Mouse (Mus musculus) mesoderm, embryonic 11.5 days (tissue): ENCODE measurements at regions not wholly inside any gene's neighbourhood (a gene's known extent, or its start where the extent isn't known, plus 50 kb on each side); places are given as distances from the start of the nearest gene placed in this dataset.
"Not testable (repeated sequence)": the region's sequence is repeated elsewhere in the genome, so short reads cannot be mapped to it uniquely, and the experiment has no call there.

Experiments
- DNase-seq: peaks from one replicate; pipeline ENCODE4 v3.0.0-alpha.2; 2012; ENCODE audit warnings: low read depth, low spot score

GRCm38 (mm10) chr8:37048912-37049692, 55.7 kb downstream of the AI429214 start:
- DNase-seq = no peak

DNA sequence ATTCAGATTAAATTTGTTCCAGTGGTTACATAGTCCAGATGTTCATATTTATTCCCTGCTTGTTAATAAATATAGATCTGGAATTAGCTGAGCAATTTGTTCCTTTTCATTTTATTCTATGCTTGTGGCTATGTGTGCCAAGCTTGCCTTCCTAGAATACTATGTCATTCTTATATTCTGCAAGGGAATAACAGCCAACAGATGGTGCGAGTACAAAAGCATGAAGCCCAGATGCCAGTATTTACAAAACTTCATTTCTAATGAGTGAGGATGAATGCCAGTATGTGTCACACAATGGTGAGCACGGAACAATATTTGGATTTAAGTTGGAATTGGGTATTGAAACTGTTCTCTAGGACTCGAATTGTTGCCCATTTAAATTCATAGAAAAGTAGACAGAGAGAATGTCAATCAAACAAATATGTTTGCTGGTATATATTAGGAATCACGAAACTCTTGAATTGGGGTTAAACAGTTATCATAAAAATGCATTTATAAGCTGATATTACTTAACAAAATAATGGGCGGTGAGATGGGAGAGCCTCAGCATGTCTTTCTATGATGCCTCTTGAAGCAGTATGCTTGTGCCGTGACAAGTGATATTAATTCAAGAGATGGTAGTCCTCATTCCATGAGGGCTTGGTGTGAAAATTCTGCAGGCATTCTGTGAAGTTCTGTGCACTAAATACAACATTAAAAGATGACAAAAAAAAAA, 56.7 kb downstream of the AI429214 start:
- DNase-seq = no peak

GRCm38 (mm10) chr8:37050684-37051028, 57.3 kb downstream of the AI429214 start:
- peak; percentile 56 for DNase-seq

DNA sequence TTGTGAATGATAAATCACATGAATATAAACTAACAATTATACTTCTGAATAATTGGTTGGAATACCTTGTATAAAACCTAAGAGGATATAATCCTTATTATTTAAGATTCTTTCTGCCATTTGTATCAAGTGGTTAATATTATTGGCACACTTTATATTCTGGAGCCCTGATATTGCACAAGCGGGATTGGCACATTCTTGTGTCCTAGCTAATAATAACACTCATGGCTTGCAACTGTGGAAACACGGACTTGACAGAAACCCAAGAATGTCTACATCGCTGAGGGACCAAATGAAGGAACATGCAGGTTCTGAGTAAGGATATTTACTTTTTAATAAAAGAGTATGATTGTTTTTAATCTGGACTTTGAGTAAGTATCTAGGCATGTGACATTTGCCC, 63.0 kb downstream of the AI429214 start:
- DNase-seq = no peak

GRCm38 (mm10) chr8:37058390-37058789, 65.0 kb downstream of the AI429214 start:
- DNase-seq = no peak

DNA sequence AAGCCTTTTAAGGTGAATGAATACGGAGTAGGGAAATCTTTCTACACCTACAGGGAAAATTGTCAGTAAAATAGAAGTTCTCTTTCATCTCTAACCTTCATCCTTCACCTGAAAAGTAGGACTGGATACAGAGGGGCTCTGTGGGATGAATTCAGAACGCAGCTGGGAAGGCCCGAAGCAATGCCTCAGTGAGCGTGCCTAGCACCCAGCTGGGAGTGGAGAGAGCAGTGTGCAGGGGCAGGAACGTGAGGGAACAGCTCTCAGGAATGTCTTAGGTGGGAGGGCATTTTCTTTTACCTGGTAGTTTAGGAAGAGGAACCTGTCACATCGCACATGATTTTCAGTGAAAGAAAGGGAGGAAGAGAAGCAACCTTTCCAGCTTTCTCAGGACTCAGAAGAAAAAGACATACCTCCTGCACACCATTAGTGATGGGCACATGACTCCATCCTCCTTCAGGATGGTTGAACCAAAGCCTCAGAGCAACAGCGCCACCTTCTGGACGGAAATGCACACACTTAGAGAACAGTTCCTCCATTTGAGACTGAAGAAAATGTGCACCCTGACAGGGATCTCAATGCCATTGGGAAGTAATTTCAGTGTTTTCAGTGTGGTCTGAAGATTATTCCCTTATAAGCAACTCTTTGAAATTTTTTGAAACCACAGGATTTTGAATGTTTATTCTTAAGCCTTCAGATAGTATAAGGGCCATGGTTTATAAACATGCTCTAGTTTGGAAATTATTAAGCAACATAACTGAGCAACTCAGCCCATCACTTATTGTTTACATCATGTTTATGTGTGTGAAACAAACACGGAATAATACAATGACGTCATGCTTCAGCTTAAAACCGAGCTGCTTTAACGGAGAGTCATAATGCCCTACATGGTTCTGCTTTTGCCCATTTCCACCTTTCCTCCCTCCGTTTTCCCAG, 68.9 kb downstream of the AI429214 start:
- peak; percentile 86 for DNase-seq

DNA sequence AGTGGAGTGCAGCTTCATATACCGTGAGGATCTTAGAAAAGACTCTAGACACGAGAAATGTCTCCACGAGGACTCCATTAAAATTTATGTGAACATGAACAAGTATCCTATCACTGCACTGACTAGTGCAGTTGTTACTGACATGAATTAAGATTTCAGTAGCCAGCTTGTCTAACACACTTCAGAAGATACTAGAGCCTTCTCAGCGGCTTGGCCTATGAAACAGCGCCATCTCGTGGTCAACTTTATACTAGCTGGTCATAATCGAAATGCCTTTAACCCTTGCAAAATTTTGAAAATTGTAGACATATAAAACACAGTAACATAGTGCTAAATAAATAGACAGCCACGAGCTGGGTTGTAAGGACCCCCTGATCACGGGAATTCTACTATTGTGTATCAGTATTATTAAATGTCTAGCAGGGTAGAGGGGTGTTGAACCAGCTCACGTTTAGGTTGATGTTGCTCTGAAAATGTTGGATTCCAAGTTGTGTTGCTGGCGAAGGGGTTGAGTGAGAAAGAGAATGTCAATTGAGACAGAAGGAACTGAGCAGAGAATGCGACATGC, 70.4 kb downstream of the AI429214 start:
- peak; percentile 72 for DNase-seq

DNA sequence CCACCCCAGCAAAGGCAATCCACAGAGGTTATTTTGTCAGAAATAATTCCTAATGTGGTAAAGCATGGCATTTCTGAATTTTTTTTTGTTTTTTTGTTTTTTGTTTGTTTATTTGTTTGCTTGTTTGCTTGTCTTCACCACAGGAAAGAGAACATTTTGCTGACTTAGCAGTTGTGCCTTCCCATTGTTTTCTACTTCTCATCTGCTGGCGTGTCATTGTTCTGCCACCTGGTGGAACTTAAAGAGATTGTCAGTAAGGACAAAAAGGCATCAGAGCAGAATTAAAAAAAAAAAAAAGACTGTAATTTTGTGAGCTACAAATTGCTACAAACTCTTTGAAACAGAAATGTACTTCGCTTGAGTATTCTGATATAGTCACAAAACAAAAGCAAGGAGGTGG, 79.5 kb downstream of the AI429214 start:
- DNase-seq = no peak

- no peak for DNase-seq
These were observed 106.3 kb downstream of the AI429214 start for GRCm38 (mm10) chr8:37099727-37100126.

- DNase-seq = not testable (repeated sequence)
These were observed 119.0 kb downstream of the AI429214 start for GRCm38 (mm10) chr8:37112386-37112785.

GRCm38 (mm10) chr8:37125834-37126233, 132.4 kb downstream of the AI429214 start:
- no peak for DNase-seq

GRCm38 (mm10) chr8:37129670-37130069, 136.3 kb downstream of the AI429214 start:
- no peak for DNase-seq

DNA sequence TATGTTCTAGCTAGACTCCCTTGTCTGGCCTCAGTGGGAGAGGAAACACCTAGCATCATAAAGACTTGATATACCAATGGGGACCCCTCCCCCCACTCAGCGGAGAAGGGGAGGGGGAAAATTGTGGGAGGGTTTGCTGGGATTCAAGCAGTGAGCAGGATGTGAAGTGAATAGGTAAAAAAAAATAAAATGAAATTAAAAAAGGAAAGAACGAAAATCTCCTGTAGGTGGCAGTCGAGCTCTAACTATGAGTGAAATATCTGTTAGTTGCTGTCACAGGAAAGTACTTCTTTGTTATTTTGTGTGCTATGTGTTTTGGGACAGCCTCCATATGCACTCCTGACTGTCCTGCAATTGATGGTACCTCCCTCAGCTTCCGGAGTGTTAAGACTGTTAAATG, 138.6 kb downstream of the AI429214 start:
- peak; percentile 52 for DNase-seq

DNA sequence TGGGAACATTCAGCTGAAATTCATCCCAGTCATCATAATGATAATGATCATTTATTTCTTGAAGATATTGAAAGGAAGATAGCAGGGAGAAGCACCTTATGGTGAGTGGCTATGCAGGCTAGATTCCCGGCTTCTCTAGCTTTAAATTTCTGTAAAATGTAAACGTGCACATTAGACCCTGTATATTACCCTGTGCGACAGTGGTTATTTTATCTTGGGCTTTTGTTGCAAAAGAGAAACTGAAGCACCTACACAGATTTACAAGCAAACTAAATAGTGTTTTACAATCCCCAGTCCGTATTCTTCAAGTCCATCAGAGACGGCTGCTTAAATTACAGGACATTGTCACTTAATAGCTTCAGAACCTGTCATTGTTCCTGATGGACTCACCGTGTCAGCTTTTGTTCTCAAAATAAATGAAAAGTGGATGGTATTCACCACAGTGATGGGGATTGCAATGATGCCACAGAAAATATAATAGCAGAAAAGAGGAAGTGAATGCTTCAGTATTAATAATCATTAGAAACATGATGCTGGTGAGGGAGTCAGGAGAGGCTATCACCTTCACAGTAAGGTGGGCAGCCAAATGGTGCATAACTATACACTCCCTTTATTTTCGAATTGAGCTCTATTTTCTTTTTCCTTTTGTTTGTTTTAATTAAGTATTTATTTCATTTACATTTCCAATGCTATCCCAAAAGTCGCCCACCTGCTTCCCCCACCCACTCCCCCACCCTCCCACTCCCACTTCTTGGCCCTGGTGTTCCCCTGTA, 141.0 kb downstream of the AI429214 start:
- DNase-seq = no peak

GRCm38 (mm10) chr8:37150286-37150685, 156.9 kb downstream of the AI429214 start:
- no peak for DNase-seq

- DNase-seq = no peak
These were observed 161.0 kb downstream of the AI429214 start for GRCm38 (mm10) chr8:37154361-37154760.

- DNase-seq = no peak
These were observed 161.5 kb downstream of the AI429214 start for GRCm38 (mm10) chr8:37154946-37155345.

DNA sequence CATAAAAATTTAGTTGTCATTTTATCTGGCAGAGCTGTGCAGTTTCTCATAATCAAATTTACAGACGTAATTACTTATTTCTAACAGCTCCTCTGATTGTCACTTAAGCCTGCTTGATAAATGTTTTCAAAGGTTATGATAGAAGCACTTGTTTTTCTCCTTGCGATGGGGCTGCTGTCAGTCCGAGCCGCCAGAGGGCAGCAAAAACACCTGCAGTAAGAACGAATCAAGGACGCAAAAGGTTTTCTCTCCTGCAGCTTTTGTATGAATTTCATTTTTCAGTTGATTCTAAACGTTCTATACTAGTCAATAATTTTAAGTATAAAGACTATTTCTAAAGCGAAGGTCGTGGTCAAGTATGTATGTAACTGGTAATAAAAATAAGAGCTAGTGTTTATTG, 166.1 kb downstream of the AI429214 start:
- peak; percentile 72 for DNase-seq

GRCm38 (mm10) chr8:37196859-37197258, 203.5 kb downstream of the AI429214 start:
- DNase-seq = no peak

DNA sequence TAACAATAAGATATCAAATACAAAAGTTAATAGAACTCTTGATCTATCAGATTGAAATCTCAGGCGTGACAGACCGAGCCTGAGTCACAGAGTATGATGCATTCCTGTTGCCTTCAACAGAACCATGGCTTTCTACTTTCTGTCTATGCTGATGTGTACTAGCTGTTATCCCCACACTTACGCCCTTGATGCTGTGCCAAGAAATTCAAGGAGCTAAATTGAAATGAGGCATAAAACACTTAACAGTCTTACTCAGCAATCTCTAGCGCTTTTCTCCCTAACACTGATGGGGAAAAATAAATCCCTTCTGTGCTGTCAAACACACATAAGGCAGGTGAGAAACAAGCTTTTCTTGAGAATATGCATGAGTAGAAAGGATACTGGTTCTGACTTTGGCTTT, 222.5 kb downstream of the AI429214 start:
- no peak for DNase-seq

DNA sequence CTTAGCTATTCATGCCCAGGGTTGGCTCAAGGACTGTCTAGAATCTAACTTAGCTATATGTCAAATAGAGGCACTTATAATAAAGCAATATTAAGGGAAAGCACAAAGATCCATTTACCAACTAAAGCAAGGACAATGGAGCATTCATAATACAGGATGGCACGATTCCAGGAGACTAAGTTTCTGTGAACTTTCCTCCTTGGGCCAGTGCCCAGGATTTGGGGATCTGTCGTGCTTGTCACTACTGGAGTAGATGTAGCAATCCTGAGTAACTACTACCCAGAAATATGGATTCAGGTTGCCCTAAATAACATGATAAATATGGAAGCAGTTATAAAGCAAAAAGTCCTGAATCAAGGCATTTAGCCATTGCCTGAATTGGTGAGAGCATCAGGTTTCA, 233.7 kb downstream of the AI429214 start:
- DNase-seq = no peak
